19 mouse cellular contexts compared by ENCODE assay signal in the genomic region with DNA sequence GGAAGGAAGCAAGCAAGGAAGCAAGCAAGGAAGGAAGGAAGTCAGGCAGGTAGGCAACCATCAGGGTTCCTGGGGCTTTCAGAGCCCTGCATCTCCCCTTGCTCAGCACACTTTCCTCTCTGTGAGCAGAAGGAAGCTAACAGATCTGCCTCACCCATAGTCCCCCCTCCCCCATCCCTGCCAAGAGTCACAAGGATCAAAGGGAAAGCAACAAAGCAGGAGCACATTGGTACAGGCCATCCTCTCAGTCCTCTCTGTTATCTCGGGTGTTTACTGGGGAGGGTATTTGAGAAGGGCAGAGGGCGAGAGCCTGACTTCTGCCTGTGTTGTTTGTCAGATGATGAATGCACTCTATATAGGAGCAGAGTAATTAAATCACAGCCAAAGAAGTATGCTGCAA.
DNase-seq lines count a peak whose midpoint lies in the region; ATAC-seq and TF ChIP-seq lines count a peak whose summit lies in the region.
"Had no signal": no experiment of that assay in that cellular context is flagged by ENCODE, and none has a peak within 500 bp of the region (broad histone marks: within the 10 kb centered on the region; RNA-seq: fewer than 3 reads in every experiment).

No protein-coding gene starts in this region.

- no peak for ATAC-seq in hindbrain, embryonic 12.5 days (ENCODE audit: low FRiP score)
- ATAC-seq in liver, embryonic 11.5 days (replicated peaks; ENCODE audit: low FRiP score), result 0 out of 2 replicates have a peak, but pooled peaks have one; percentile 42
- ATAC-seq in liver, postnatal 0 days, result no peak
- ATAC-seq in forebrain, embryonic 13.5 days, result no peak
- ATAC-seq: activated CD4-positive, CD25-positive, alpha-beta regulatory T cell, adult 4 months; inflammation-experienced regulatory T-cells, adult 6 months; Patski had no signal

- peak; percentile 12 for DNase-seq in hindbrain, embryonic 10.5 days (ENCODE audit: low spot score)
- no peak for DNase-seq in liver, embryonic 11.5 days (ENCODE audit: low spot score)
- DNase-seq in liver, postnatal 0 days, result no peak
- peak; percentile 39 for DNase-seq in embryo, embryonic 9.5 days (ENCODE audit: extremely low spot score)
- DNase-seq in gastrocnemius, postnatal 14 days, result no peak
- DNase-seq: adrenal gland, postnatal 14 days; cerebellum, adult 8-10 months; cerebellum, postnatal 36 days; kidney, adult 18-20 months; lung, embryonic 14.5 days; right cerebral cortex, postnatal 14 days had no signal

- TF ChIP-seq EP300 in liver, postnatal 0 days (IDR thresholded peaks at IDR 0.05; ENCODE audit: low read depth), result no peak

- no peak overlapping the region for H3K9ac ChIP-seq in hindbrain, embryonic 12.5 days
- no peak overlapping the region for H3K9ac ChIP-seq in liver, embryonic 11.5 days (ENCODE audit: low read depth, low read length)
- no peak overlapping the region for H3K9ac ChIP-seq in liver, postnatal 0 days (replicated peaks)
- H3K9ac ChIP-seq in forebrain, embryonic 13.5 days, result no peak overlapping the region
- H3K9ac ChIP-seq: lung, embryonic 14.5 days; midbrain, embryonic 12.5 days had no signal

- WGBS in hindbrain, embryonic 10.5 days, result 6% methylated on average over 2 of the region's 2 CpGs
- WGBS in hindbrain, embryonic 12.5 days, result 23% methylated on average over 2 of the region's 2 CpGs
- WGBS in liver, embryonic 11.5 days, result 31% methylated on average over 2 of the region's 2 CpGs
- WGBS in liver, postnatal 0 days (ENCODE audit: insufficient replicate concordance), result 33% methylated on average over 2 of the region's 2 CpGs
- 22% methylated on average over 2 of the region's 2 CpGs for WGBS in forebrain, embryonic 13.5 days

- peaks cover 7% of the 10 kb centered on the region; the same call in 1 of the 2 replicates for H3K9me3 ChIP-seq in hindbrain, embryonic 10.5 days
- H3K9me3 ChIP-seq in hindbrain, embryonic 12.5 days (replicated peaks), result no peaks in the 10 kb centered on the region
- H3K9me3 ChIP-seq in liver, embryonic 11.5 days (ENCODE audit: control insufficient read depth, low read length), result no peaks in the 10 kb centered on the region
- H3K9me3 ChIP-seq in liver, postnatal 0 days (ENCODE audit: low read length), result no peaks in the 10 kb centered on the region
- H3K9me3 ChIP-seq in forebrain, embryonic 13.5 days (replicated peaks), result no peaks in the 10 kb centered on the region
- H3K9me3 ChIP-seq: midbrain, embryonic 12.5 days had no signal

- H3K27me3 ChIP-seq in hindbrain, embryonic 10.5 days (ENCODE audit: insufficient read depth, poor library complexity, severe bottlenecking), result no peaks in the 10 kb centered on the region
- no peaks in the 10 kb centered on the region for H3K27me3 ChIP-seq in hindbrain, embryonic 12.5 days
- no peaks in the 10 kb centered on the region for H3K27me3 ChIP-seq in liver, embryonic 11.5 days (replicated peaks; ENCODE audit: control insufficient read depth, insufficient read depth, low read length)
- H3K27me3 ChIP-seq in liver, postnatal 0 days (ENCODE audit: insufficient read depth, low read length), result no peaks in the 10 kb centered on the region
- no peaks in the 10 kb centered on the region for H3K27me3 ChIP-seq in forebrain, embryonic 13.5 days
- H3K27me3 ChIP-seq: midbrain, embryonic 12.5 days; Patski had no signal

- H3K36me3 ChIP-seq in hindbrain, embryonic 10.5 days, result 0 out of 2 replicates have a peak, but pooled peaks cover 5% of the 10 kb centered on the region
- H3K36me3 ChIP-seq in hindbrain, embryonic 12.5 days, result no peaks in the 10 kb centered on the region
- no peaks in the 10 kb centered on the region for H3K36me3 ChIP-seq in liver, embryonic 11.5 days (ENCODE audit: control insufficient read depth, insufficient read depth, low read length)
- H3K36me3 ChIP-seq in liver, postnatal 0 days (replicated peaks; ENCODE audit: insufficient read depth, low read length), result no peaks in the 10 kb centered on the region
- no peaks in the 10 kb centered on the region for H3K36me3 ChIP-seq in forebrain, embryonic 13.5 days (ENCODE audit: poor library complexity, severe bottlenecking)

- H3K4me1 ChIP-seq in hindbrain, embryonic 10.5 days (replicated peaks), result peaks cover 14% of the 10 kb centered on the region
- H3K4me1 ChIP-seq in hindbrain, embryonic 12.5 days, result peaks cover 3% of the 10 kb centered on the region; the same call in 1 of the 2 replicates
- peaks cover 4% of the 10 kb centered on the region; the same call in 1 of the 2 replicates for H3K4me1 ChIP-seq in liver, embryonic 11.5 days (replicated peaks; ENCODE audit: control insufficient read depth, insufficient read depth, low read length)
- H3K4me1 ChIP-seq in liver, postnatal 0 days (ENCODE audit: insufficient read depth), result peaks cover 5% of the 10 kb centered on the region
- no peaks in the 10 kb centered on the region for H3K4me1 ChIP-seq in forebrain, embryonic 13.5 days

- intact Hi-C loops in gastrocnemius, postnatal 14 days (cut with DNase I; ENCODE audit: low total_unique reads), result no loop called here

- no peak overlapping the region for H3K4me2 ChIP-seq in hindbrain, embryonic 12.5 days (replicated peaks)
- H3K4me2 ChIP-seq in liver, embryonic 11.5 days, result no peak overlapping the region
- no peak overlapping the region for H3K4me2 ChIP-seq in liver, postnatal 0 days (ENCODE audit: low read depth, low read length)
- no peak overlapping the region for H3K4me2 ChIP-seq in forebrain, embryonic 13.5 days
- H3K4me2 ChIP-seq: heart, embryonic 11.5 days; lung, embryonic 14.5 days; midbrain, embryonic 12.5 days had no signal

- no peak overlapping the region for H3K4me3 ChIP-seq in hindbrain, embryonic 10.5 days
- H3K4me3 ChIP-seq in hindbrain, embryonic 12.5 days, result no peak overlapping the region
- no peak overlapping the region for H3K4me3 ChIP-seq in liver, embryonic 11.5 days (ENCODE audit: low read depth, low read length)
- H3K4me3 ChIP-seq in liver, postnatal 0 days (ENCODE audit: low read depth, low read length), result no peak overlapping the region
- no peak overlapping the region for H3K4me3 ChIP-seq in forebrain, embryonic 13.5 days
- H3K4me3 ChIP-seq: midbrain, embryonic 12.5 days had no signal

- H3K27ac ChIP-seq in hindbrain, embryonic 10.5 days, result 0 out of 2 replicates have a peak overlapping the region, but pooled peaks have one; percentile 29
- H3K27ac ChIP-seq in hindbrain, embryonic 12.5 days, result no peak overlapping the region
- H3K27ac ChIP-seq in liver, embryonic 11.5 days (ENCODE audit: low read depth, low read length), result no peak overlapping the region
- H3K27ac ChIP-seq in liver, postnatal 0 days (ENCODE audit: low read depth), result no peak overlapping the region
- no peak overlapping the region for H3K27ac ChIP-seq in forebrain, embryonic 13.5 days
- H3K27ac ChIP-seq: midbrain, embryonic 12.5 days; stomach, postnatal 0 days had no signal

- TF ChIP-seq CTCF in liver, postnatal 0 days (IDR thresholded peaks at IDR 0.05; ENCODE audit: low read depth), result no peak

Comparison
In these comparisons a context has a peak if more than half of its experiments do, and no peak if none do; other contexts are left out.
1. DNase-seq: peak in hindbrain, embryonic 10.5 days (single experiment) and embryo, embryonic 9.5 days (single experiment); none in liver, embryonic 11.5 days (single experiment), liver, postnatal 0 days (single experiment) and gastrocnemius, postnatal 14 days (single experiment).